Mouse (Mus musculus): ENCODE data around the gene Slc13a4.

DNA sequence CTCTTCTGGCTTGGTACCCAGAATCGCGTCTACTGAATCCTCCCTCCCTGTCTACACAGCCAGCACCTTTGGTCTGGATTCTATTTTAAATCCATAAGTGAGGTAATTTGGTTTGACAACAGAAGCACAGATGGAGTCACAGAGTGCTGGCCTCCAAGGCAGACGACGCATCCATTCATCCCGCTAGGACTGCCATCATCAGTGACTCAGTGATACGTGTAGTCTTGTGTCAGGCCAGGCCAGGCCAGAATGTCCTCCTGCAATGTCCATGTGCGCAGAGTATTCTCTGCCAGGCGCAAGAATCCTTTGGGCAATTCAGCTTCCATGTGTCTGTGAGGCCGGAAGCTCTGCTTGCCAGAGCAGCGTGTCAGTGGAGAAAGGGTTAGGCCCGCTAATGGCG, 22.0 kb upstream of the Slc13a4 start:
- no peak for TF ChIP-seq CTCF (IDR thresholded peaks at IDR 0.05; ENCODE audit: control insufficient read depth, insufficient read depth, insufficient read length)
- TF ChIP-seq FOSL1 (IDR thresholded peaks at IDR 0.05; ENCODE audit: insufficient read depth, low read length, poor library complexity, severe bottlenecking) = no peak

All from C2C12 (cell line).